Mouse (Mus musculus) urinary bladder, adult 2 months (tissue): ENCODE measurements around the gene Engase. TPM values are rescaled to one million over a fixed set of nuclear protein-coding genes. Genes with fewer than 3 reads are reported as not detected.

Experiments
- DNase-seq: peaks from one replicate; pipeline ENCODE4 v3.0.0; 2022; ENCODE audit warnings: low spot score
- polyA plus RNA-seq: library from polyadenylated mRNA; depleted of rRNA; stranded (reverse); fragments of >200 nt; gene quantifications from 2 replicates; pipeline ENCODE4 v1.2.3, GENCODE M21; 2012; rRNA removed

Engase gene
- 14.0 and 15.4 TPM in 2 replicates for polyA plus RNA-seq

DNA sequence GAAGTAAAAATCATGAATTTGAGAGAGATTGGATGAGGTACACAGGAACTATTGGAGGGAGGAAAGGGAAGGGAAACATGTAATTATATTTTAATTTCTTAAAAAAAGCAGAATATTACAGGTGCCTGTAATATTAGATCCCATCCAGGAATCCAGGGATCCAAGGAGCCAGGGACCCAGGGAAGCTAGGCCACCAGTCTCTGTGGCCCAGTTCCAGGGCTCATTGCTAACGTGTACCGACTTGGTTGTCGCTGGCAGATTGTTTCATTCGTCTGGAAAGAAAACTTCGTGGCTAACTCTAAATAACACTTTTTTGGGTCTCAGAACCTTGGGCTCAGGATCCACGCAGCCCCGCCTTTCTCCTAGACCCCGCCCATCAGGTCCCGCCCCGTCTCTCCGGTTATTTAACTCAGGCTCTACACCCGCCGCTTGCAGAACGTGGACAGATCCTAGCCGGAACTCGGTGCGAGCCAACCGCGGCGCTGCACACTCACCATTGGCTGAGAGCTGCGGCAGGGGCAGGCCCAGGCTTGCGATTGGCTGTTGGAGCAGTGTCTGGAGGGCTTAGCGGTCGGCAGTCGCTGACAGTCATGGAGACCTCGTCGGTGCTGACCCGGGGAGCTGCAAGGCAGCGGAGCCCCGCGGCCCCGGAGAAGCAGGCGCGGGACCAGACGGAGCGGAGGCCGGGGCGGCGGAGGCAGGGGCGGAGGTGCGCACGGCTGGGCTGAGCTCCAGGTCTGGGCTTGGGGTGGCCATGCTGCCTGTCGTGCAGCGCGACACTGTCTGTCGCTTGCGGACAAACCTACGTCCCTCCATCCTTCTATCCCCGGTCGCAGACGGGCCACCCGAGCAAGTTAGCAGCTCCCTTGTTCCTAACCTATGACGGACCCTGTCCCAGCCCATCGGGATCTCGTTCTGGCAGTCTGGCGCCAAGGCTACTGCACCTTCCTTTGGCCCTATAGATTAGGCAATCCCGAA is at the start of gene Engase:
Gene Engase, plus strand, starts transcription at position 434 of the 978 bp plus-strand sequence.
- DNase-seq = peak; percentile 92

DNA sequence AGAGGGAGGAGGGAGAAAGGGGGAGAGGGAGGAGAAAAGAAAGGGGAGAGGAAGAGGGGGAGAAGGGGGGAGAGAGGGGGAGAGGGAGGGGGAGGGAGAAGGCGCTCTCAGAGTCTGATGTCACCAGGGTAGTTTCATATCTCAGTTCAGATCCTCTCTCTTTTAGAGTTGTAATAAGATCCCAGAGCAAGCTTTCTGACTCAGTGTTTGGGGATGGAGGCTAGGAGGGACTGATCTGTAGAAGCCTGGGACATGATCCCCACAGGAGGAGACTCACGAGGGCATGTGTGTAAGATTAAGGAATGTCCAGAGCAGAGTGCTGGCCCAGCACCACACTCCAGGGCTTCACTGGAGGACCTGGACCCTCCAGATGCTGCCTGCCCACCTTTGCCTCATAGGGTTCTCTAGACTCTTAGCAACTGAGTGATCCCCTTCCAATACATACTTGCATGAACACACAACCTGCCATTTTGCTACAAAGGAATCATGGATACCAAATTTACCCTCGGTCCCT is 49.3 kb upstream of the Engase start:
- DNase-seq = no peak

GRCm38 (mm10) chr11:118427986-118428385 is 48.6 kb upstream of the Engase start, which contains the start of gene C1qtnf1:
Gene C1qtnf1, plus strand, starts transcription at chr11:118428203.
- no peak for DNase-seq

- DNase-seq = no peak
Measured at GRCm38 (mm10) chr11:118428460-118428868, 48.2 kb upstream of the Engase start.

- no peak for DNase-seq
Measured at GRCm38 (mm10) chr11:118428944-118429709, 47.5 kb upstream of the Engase start.

GRCm38 (mm10) chr11:118430291-118430885 is 46.2 kb upstream of the Engase start:
- no peak for DNase-seq

DNA sequence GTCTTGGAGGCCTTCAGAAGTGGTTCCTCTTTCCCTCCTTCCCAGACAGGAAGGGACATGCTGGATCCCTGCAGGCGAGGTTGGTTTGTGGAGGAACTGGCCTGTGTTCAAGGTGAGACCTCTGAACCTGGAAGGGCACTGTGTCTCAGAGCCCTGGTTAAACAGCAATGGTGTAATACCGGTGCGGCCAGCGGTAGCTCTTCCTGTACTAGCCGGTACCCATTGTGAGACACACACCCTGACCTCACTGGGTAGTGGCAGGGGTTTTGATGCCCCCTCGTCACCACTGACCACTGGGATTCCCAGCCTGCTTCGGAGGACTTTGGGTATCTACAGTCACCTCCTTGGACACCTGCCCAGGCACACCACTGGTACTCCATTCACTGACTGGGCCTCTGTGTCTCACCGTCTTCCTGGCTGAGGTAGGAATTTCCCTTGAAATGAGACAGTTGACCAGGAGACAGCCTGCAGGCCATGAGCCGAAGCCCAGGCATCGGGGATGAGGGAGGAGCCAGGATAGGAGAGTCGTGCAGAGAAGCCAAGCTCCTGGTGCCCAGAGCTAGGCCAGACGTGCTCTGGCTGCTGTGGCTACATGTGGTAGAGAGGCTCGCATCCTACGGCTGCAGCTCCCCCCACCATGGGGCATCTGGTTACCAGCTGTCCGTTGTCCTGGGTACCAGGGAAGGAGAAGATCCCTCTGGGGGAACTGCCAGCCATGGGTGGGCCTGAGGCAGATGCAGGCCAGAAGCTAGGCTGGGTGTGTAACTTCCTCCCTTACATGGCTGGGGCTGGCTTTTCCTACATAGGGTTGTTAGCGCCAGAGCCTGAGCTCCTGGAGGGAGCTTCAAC is 45.3 kb upstream of the Engase start:
- DNase-seq = no peak

GRCm38 (mm10) chr11:118433398-118433868 is 43.2 kb upstream of the Engase start:
- DNase-seq = no peak

DNA sequence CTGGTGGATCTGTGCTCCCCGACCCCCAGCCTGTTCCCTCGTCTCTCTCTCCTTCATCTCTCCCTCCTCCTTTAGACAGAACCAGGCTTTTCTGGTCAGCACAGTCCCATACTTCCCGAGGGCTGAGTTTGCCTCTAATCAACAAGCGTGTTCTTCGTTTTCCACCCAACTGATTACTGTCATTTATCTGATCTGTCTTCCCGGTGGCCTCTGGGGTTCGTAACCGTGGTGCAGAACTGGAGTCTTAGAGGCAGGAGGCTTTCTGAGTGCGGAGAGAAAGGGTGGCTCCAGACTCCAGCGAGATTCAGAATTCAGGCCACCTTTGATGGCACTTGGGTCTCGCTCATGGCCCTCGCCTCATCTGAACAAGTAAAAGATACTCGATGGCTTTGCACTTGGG is 42.5 kb upstream of the Engase start:
- DNase-seq = no peak

GRCm38 (mm10) chr11:118436471-118436935 is 40.1 kb upstream of the Engase start:
- DNase-seq = no peak

DNA sequence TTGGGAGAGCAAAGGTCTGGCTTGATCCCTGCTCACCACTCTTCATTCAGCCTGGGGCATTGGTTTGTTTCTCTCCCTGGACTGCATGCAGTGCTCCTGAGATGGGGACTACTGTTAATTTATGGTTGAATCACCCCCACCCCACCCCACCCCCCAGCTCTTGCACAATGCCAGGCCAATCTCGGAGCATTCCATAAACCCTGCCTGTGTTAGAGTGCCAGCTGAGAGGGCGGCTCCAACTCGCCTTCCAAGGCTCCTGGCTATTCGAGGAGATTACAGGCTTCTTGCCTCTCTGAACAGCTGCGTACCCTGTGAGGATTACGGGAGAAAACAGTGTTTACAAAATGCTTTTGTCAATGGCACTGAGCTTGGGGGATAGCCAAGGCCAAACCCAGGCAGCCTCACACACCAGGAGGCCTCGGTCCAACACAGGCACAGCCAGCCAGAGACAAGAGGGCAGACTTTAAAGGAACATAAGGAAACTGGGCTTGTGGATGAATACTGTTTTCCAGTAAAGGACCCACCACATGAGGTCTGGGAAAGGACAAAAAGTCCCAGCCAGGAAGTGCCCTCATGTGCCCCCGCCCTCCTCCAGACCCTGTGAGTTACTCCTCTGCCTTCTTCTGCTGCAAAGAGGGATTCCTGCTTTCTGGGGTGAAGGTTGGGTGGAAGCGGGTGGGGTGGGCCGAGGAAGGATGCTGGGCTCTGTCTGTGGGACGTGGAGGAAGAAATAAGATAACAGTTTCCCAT is 37.8 kb upstream of the Engase start:
- no peak for DNase-seq

DNA sequence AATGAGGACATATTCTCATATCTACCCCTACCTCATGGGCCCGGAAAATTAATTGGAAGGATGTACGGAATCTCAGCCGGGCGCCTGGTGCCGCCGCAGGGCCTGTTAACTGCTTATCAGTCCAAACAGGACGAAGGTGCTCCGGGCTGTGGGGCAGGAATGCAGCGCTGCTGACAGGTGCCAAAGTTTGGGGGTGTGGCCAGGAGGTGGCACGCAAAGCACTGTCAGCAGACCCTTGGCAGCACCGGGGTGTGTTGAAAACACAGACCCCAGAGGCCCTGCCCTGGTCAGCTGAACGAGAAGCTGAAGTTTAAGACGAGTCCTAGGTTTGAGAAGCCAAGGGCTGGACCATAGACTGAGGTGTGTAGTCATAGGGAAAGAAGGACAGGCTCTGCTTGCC is 33.9 kb upstream of the Engase start:
- DNase-seq = no peak

GRCm38 (mm10) chr11:118443201-118443970 is 33.2 kb upstream of the Engase start:
- peak; percentile 73 for DNase-seq

DNA sequence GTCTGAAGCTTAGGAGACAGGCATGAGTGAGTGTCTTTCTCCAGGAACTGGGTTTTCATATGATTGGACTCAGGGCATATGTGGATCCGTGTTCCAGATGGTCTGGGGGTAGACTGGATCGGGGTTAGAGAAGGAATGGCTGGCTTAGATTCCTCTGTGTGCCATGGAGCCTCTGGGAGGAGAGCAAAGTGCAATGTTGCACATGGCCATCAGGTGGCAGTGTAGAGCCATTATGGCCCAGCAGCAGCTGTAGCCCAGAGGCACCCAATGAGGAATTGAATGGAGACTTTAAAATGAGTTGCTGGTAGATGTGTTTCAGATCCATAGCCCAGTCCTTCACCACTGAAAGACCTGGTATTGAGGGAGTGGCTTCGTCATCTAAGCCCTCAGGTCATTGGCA is 30.8 kb upstream of the Engase start:
- DNase-seq = no peak

GRCm38 (mm10) chr11:118447346-118447745 is 29.3 kb upstream of the Engase start:
- no peak for DNase-seq

GRCm38 (mm10) chr11:118448385-118448784 is 28.2 kb upstream of the Engase start:
- DNase-seq = no peak

DNA sequence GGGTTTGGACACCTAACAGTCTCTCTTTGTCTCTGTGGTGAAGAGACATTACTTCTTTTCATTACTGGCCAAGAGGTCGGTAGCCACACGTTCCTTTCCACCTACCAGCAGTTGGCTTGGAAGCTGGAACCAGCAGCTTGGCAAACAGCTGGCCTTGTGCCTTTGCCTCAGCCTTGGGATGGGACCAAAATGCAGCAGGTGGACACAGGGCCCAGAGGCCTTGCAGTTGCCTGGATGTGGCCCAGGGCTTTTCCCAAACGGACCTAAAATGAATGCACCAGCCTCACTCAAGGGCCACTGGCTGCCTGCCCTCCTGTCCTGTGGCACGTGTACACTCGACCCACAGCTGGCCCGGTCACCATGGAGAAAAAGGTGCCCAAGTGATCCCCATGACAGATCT is 25.4 kb upstream of the Engase start:
- DNase-seq = no peak

GRCm38 (mm10) chr11:118452955-118453354 is 23.7 kb upstream of the Engase start:
- no peak for DNase-seq
